Mouse (Mus musculus) embryonic facial prominence, embryonic 12.5 days (tissue): ENCODE measurements around the gene Ubl4b. TPM values are rescaled to one million over a fixed set of nuclear protein-coding genes. Genes with fewer than 3 reads are reported as not detected.

Source experiments
- ATAC-seq: fragments of 200-750 bp; cut with Nextera tagmentation; 2 replicates; pipeline ENCODE4 v1.8.0; 2017; ENCODE audit not compliant: insufficient number of reproducible peaks, insufficient read depth, low FRiP score, low TSS enrichment
- H3K27ac ChIP-seq: fragments of 300-500 bp; sonication (generic); 2 replicates; pipeline ENCODE4 v1.5.1; 2016; ENCODE audit warnings: mild to moderate bottlenecking
- H3K27me3 ChIP-seq: fragments of 300-500 bp; sonication (generic); 2 replicates; pipeline ENCODE4 v1.6.1; 2016; ENCODE audit warnings: mild to moderate bottlenecking, moderate library complexity
- H3K36me3 ChIP-seq: fragments of 300-500 bp; sonication (generic); 2 replicates; pipeline ENCODE4 v1.6.1; 2016; ENCODE audit warnings: mild to moderate bottlenecking
- H3K4me1 ChIP-seq: fragments of 300-500 bp; sonication (generic); 2 replicates; pipeline ENCODE4 v1.6.1; 2016
- H3K4me2 ChIP-seq: fragments of 300-500 bp; sonication (generic); replicated peaks from 2 replicates; pipeline ENCODE4 v1.6.1; 2016; ENCODE audit warnings: mild to moderate bottlenecking, moderate library complexity
- H3K4me3 ChIP-seq: fragments of 300-500 bp; sonication (generic); 2 replicates; pipeline ENCODE4 v1.5.1; 2016; ENCODE audit warnings: mild to moderate bottlenecking
- H3K9ac ChIP-seq: fragments of 300-500 bp; sonication (generic); 2 replicates; pipeline ENCODE4 v1.6.1; 2016; ENCODE audit warnings: mild to moderate bottlenecking, moderate library complexity
- H3K9me3 ChIP-seq: fragments of 300-500 bp; sonication (generic); 2 replicates; pipeline ENCODE4 v1.6.1; 2016; ENCODE audit warnings: mild to moderate bottlenecking, moderate library complexity
- WGBS: fragments of 180-500 bp; shearing (Covaris S2); methylation state at CpG from one replicate; pipeline ENCODE4 v1.1.7; 2016; 5-methylcytosine and 5-hydroxymethylcytosine counted together
- polyA plus RNA-seq: library from polyadenylated mRNA; unstranded; fragments of >200 nt; fragmentation: Nextera tagmentation; extraction: Ambion mirVana; gene quantifications from 2 replicates; pipeline ENCODE4 v1.2.1, GENCODE M21; 2016

Ubl4b gene
- polyA plus RNA-seq, 1 experiment from 2014 or later, result 0.46 TPM

DNA sequence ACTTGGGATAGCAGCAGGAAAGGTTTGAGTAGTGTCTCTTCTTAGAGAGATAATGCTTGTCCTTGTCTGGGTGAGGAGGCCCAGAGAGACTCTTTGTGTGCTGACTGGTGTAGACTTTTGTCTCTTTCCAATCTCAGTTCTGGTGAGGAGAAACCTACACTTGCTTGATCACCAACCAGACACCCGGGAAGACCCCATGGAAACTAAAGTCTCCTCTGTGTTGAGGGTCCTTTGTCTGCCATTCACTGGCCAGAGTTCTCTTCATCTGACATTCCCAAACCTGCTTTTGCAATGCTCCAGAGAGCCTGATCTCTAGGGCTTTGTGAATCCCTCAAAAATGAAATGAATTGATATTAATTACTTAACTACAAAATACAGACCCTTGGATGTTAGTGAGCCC lies 29.0 kb upstream of the Ubl4b start:
- Histone ChIP-seq H3K27me3 (peaks cover 82% of the 10 kb centered on the region), H3K4me2 (peak overlapping the region; percentile 76), H3K36me3 (no peaks in the 10 kb centered on the region), H3K27ac (peak overlapping the region; percentile 80; the same call in 1 of the 2 replicates), H3K9ac (no peak overlapping the region), H3K9me3 (no peaks in the 10 kb centered on the region), H3K4me3 (no peak overlapping the region; the same call in 1 of the 2 replicates), H3K4me1 (peaks cover 31% of the 10 kb centered on the region; the same call in 1 of the 2 replicates)
- WGBS, result 4% methylated on average over 1 of the region's 1 CpGs
- no peak for ATAC-seq

DNA sequence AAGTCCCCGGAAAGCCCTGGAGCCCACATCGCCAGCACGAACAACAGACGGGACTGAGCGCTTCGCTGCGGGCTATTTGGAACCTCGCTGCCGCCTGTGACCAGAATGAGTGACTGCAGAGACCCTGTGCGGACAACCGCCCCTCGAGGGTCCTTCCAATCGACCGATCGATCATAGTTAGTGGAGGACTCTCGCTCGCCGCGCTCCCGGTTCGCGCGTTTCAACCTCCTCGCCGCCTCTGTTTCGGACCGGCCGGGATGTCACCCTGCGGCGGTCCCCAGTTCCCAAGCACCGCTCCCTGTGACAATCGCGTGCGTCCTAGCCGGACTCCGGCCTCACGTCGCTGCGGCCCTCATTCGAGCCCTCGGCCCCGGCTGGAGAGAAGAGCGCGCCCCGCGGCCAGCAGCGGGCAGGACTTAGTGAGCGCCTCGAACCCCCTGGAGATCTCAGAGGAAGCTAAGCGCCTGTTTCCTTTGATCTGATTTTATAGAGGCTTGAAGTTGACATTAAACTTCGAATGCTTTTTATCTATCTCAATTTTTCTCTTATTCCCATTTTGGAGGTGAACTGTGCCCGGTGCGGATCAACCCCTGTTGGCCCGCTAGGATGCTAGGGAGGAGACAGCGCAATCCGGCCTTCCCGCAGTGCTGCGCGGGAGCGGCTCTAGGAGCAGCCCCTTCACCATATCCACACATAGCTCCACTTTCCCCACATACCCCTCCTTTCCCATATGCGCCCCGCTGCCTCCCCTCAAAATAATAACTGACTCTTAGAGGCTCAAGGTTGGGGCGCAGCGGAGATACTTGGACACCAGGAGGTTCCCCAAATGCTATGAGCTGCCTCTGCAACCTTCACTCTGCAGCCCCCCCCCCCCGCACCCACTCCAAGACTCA lies 28.2 kb upstream of the Ubl4b start:
- Histone ChIP-seq H3K27ac (peak overlapping the region; percentile 80), H3K36me3 (no peaks in the 10 kb centered on the region), H3K9ac (peak overlapping the region; percentile 62), H3K4me1 (peaks cover 31% of the 10 kb centered on the region; the same call in 1 of the 2 replicates), H3K27me3 (peaks cover 77% of the 10 kb centered on the region), H3K4me2 (peak overlapping the region; percentile 76), H3K4me3 (peak overlapping the region; percentile 41), H3K9me3 (no peaks in the 10 kb centered on the region)
- ATAC-seq, result no peak
- WGBS, result under 1% methylated on average over 65 of the region's 65 CpGs

- no peaks in the 10 kb centered on the region for H3K36me3 ChIP-seq
- H3K4me3 ChIP-seq, result peak overlapping the region; percentile 41
- H3K27ac ChIP-seq, result peak overlapping the region; percentile 80
- no peak for ATAC-seq
- H3K4me1 ChIP-seq, result peaks cover 31% of the 10 kb centered on the region; the same call in 1 of the 2 replicates
- H3K9me3 ChIP-seq, result no peaks in the 10 kb centered on the region
- peak overlapping the region; percentile 62 for H3K9ac ChIP-seq
- H3K27me3 ChIP-seq, result peaks cover 69% of the 10 kb centered on the region
- peak overlapping the region; percentile 76 for H3K4me2 ChIP-seq
- 2% methylated on average over 18 of the region's 18 CpGs for WGBS
Observed at GRCm38 (mm10) chr3:107582130-107582874, 27.4 kb upstream of the Ubl4b start.

GRCm38 (mm10) chr3:107581103-107582010 lies 26.5 kb upstream of the Ubl4b start:
- Histone ChIP-seq H3K27me3 (peaks cover 60% of the 10 kb centered on the region), H3K4me1 (peaks cover 31% of the 10 kb centered on the region; the same call in 1 of the 2 replicates), H3K36me3 (no peaks in the 10 kb centered on the region), H3K4me3 (no peak overlapping the region), H3K9ac (no peak overlapping the region), H3K4me2 (peak overlapping the region; percentile 76), H3K9me3 (no peaks in the 10 kb centered on the region), H3K27ac (peak overlapping the region; percentile 80)
- 4% methylated on average over 15 of the region's 15 CpGs for WGBS
- no peak for ATAC-seq

- H3K4me3 ChIP-seq, result no peak overlapping the region
- H3K27me3 ChIP-seq, result peaks cover 41% of the 10 kb centered on the region
- no peak overlapping the region for H3K4me2 ChIP-seq
- H3K9me3 ChIP-seq, result no peaks in the 10 kb centered on the region
- no peak for ATAC-seq
- H3K9ac ChIP-seq, result no peak overlapping the region
- no peak overlapping the region for H3K27ac ChIP-seq
- WGBS, result 5% methylated on average over 4 of the region's 4 CpGs
- H3K36me3 ChIP-seq, result no peaks in the 10 kb centered on the region
- peaks cover 25% of the 10 kb centered on the region; the same call in 1 of the 2 replicates for H3K4me1 ChIP-seq
Observed at GRCm38 (mm10) chr3:107579466-107579865, 24.6 kb upstream of the Ubl4b start.

DNA sequence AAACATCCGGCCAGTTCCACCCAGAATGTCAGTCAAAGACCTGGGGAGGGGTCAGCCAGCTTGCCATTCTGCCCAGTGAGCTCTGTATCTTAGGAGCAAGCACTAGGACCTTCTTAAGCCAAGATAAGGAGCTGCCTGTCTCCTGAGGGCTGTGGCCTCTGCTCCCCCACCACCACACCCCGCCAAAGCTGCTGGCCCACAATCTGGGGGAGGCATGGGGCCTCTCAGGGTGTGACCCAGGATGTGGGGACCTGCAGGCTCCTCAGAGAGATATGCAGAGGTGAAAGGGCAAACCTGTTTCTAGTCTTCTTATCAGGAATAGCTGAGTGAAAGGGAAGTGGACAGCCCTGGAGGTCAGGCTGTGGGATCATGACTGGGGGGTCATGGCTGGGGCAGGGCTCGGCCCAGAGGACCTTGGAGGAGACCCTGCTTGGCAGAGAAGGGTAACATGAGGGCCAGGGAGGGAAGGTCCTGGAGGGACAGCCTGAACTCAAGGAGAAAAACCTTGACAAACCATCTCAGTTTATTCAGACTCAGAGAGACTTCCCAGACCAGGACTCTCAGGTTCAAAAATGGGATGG lies 23.0 kb upstream of the Ubl4b start:
- Histone ChIP-seq H3K9ac (no peak overlapping the region), H3K27ac (no peak overlapping the region), H3K27me3 (peaks cover 25% of the 10 kb centered on the region), H3K4me3 (no peak overlapping the region), H3K4me1 (peaks cover 17% of the 10 kb centered on the region; the same call in 1 of the 2 replicates), H3K4me2 (no peak overlapping the region), H3K9me3 (no peaks in the 10 kb centered on the region), H3K36me3 (no peaks in the 10 kb centered on the region)
- no peak for ATAC-seq
- WGBS, result 14% methylated on average over 3 of the region's 3 CpGs

- Histone ChIP-seq H3K4me3 (no peak overlapping the region), H3K9ac (no peak overlapping the region), H3K4me1 (0 out of 2 replicates have a peak, but pooled peaks cover 16% of the 10 kb centered on the region), H3K27me3 (peaks cover 21% of the 10 kb centered on the region), H3K4me2 (no peak overlapping the region), H3K36me3 (no peaks in the 10 kb centered on the region), H3K9me3 (no peaks in the 10 kb centered on the region), H3K27ac (no peak overlapping the region)
- 66% methylated on average over 3 of the region's 3 CpGs for WGBS
- no peak for ATAC-seq
Observed at GRCm38 (mm10) chr3:107576807-107577206, 21.9 kb upstream of the Ubl4b start.

- no peak for ATAC-seq
- H3K9ac ChIP-seq, result no peak overlapping the region
- WGBS, result 51% methylated on average over 2 of the region's 2 CpGs
- H3K4me3 ChIP-seq, result no peak overlapping the region
- no peaks in the 10 kb centered on the region for H3K36me3 ChIP-seq
- no peak overlapping the region for H3K27ac ChIP-seq
- H3K9me3 ChIP-seq, result no peaks in the 10 kb centered on the region
- no peaks in the 10 kb centered on the region for H3K27me3 ChIP-seq
- no peak overlapping the region for H3K4me2 ChIP-seq
- H3K4me1 ChIP-seq, result no peaks in the 10 kb centered on the region; the same call in 1 of the 2 replicates
Observed at GRCm38 (mm10) chr3:107571205-107571604, 16.3 kb upstream of the Ubl4b start.

DNA sequence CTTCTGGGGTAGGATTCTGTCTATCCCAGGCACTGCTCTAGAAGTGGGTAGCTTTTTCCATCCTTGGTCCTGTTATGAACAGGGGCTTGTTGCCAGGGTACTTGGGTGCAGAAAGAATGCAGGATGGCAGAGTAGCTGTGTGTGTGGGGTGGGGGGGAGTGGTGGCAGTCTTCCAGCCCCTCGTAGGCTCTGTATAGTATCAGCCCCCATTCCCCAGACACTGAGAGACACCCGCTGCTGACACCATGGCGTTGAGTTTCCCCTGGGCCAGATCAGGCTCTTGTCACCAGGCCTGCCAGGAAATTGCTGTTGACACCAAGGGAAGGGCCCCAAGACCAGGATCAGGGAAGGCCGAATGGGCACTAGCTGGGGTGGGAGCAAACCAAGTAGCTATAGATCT lies 13.8 kb upstream of the Ubl4b start:
- ATAC-seq, result peak; percentile 70; the same call in 1 of the 2 replicates
- H3K9ac ChIP-seq, result no peak overlapping the region
- H3K9me3 ChIP-seq, result no peaks in the 10 kb centered on the region
- H3K36me3 ChIP-seq, result no peaks in the 10 kb centered on the region
- peaks cover 14% of the 10 kb centered on the region for H3K4me1 ChIP-seq
- H3K27ac ChIP-seq, result no peak overlapping the region
- no peak overlapping the region for H3K4me2 ChIP-seq
- H3K4me3 ChIP-seq, result no peak overlapping the region
- 47% methylated on average over 4 of the region's 4 CpGs for WGBS
- H3K27me3 ChIP-seq, result no peaks in the 10 kb centered on the region

DNA sequence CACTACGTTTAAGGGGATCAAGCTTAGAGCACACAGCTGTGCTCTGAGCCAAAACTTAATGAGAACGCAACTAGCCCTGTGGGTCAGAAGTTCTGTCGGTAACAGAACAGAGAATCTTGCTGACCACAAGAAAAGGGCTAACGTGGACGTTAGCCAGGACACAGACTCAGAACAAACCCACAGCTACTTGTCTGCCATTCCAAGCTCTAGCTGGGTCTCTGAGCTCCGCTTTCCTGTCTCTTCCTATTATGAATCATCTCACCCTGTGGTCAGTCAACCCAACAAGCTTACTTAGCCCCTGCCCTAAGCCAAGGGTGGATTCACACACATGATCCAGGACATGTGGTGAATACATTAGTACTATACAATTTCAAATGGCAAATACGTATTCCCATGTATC lies 12.9 kb upstream of the Ubl4b start:
- no peak for ATAC-seq
- Histone ChIP-seq H3K4me3 (no peak overlapping the region), H3K9me3 (no peaks in the 10 kb centered on the region), H3K27ac (no peak overlapping the region), H3K4me2 (no peak overlapping the region), H3K9ac (no peak overlapping the region), H3K27me3 (no peaks in the 10 kb centered on the region), H3K4me1 (peaks cover 18% of the 10 kb centered on the region), H3K36me3 (no peaks in the 10 kb centered on the region)
- WGBS, result 76% methylated on average over 7 of the region's 7 CpGs

GRCm38 (mm10) chr3:107565331-107565730 lies 10.5 kb upstream of the Ubl4b start:
- no peaks in the 10 kb centered on the region for H3K27me3 ChIP-seq
- H3K4me1 ChIP-seq, result peaks cover 18% of the 10 kb centered on the region
- 18% methylated on average over 3 of the region's 3 CpGs for WGBS
- no peaks in the 10 kb centered on the region for H3K36me3 ChIP-seq
- ATAC-seq, result no peak
- no peak overlapping the region for H3K4me2 ChIP-seq
- H3K27ac ChIP-seq, result 0 out of 2 replicates have a peak overlapping the region, but pooled peaks have one; percentile 46
- no peaks in the 10 kb centered on the region for H3K9me3 ChIP-seq
- no peak overlapping the region for H3K4me3 ChIP-seq
- no peak overlapping the region for H3K9ac ChIP-seq
